Comparison of ENCODE assay signal across 24 mouse cellular contexts in the genomic region with DNA sequence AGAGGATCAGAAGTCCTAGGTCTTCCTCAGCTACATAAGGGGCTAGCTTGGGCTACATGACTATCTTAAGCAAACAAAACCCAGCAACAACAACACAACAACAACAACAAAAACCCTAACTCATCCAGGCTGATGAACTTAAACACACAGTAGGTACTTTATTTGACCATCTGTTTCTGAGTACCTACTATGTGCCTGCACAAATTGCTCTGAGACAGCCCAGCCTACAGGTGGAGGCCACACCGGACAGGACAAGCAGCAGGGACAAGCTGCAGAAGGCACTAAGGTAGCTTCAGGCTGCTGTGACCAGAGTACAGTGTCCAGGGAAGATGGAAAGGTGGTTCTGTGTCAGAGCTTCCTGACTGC. TPM values are rescaled to one million over a fixed set of nuclear protein-coding genes. Genes with fewer than 3 reads are reported as not detected.
A peak's percentile ranks its signal among the peaks of the same experiment; 100 is the strongest.
DNase-seq lines count a peak whose midpoint lies in the region; TF ChIP-seq lines count a peak whose summit lies in the region.
"Had no signal": no experiment of that assay in that cellular context is flagged by ENCODE, and none has a peak within 500 bp of the region (broad histone marks: within the 10 kb centered on the region; RNA-seq: fewer than 3 reads in every experiment).

No protein-coding gene starts in this region.

- no peak for TF ChIP-seq RAD21 in MEL (IDR thresholded peaks at IDR 0.05; ENCODE audit: low read depth, low read length)

- intact Hi-C loops in left cerebral cortex, adult 2 months (cut with DNase I): no loop called here
- intact Hi-C loops in left cerebral cortex, postnatal 25 days (cut with DNase I): no loop called here

- H3K27ac ChIP-seq in left cerebral cortex, adult 2 months: 0 out of 2 replicates have a peak overlapping the region, but pooled peaks have one; percentile 19
- H3K27ac ChIP-seq in MEL (ENCODE audit: control insufficient read depth, low read depth, low read length): no peak overlapping the region
- peak overlapping the region; percentile 71 for H3K27ac ChIP-seq in brown adipose tissue, adult 24 weeks (replicated peaks; ENCODE audit: low read depth, low read length)
- H3K27ac ChIP-seq in embryonic facial prominence, embryonic 10.5 days (replicated peaks): no peak overlapping the region
- H3K27ac ChIP-seq: heart, embryonic 10.5 days; heart, embryonic 13.5 days; hindbrain, embryonic 14.5 days; hindbrain, postnatal 0 days had no signal

- no peak for TF ChIP-seq CTCF in left cerebral cortex, adult 2 months (IDR thresholded peaks at IDR 0.05)
- no peak for TF ChIP-seq CTCF in MEL (IDR thresholded peaks at IDR 0.05 in 2 of 3, conservative IDR thresholded peaks at IDR 0.05 in 1 of 3; ENCODE audit: control insufficient read depth in 1 of 3, insufficient read depth in 1 of 3, low read depth in 2 of 3, low read length in 3 of 3, poor library complexity in 1 of 3, severe bottlenecking in 1 of 3)

- H3K36me3 ChIP-seq in MEL (ENCODE audit: control insufficient read depth in 1 of 2, insufficient read depth in 2 of 2, low read length in 2 of 2): peaks cover 0 to 2% of the 10 kb centered on the region in 2 experiments; a peak in 2 of 4 replicates
- peaks cover 20% of the 10 kb centered on the region for H3K36me3 ChIP-seq in embryonic facial prominence, embryonic 10.5 days (replicated peaks)

- no peak overlapping the region for H3K4me3 ChIP-seq in left cerebral cortex, adult 2 months
- H3K4me3 ChIP-seq in MEL (ENCODE audit: control insufficient read depth in 1 of 2, insufficient read depth in 1 of 2, low read depth in 2 of 2, low read length in 2 of 2): no peak overlapping the region
- H3K4me3 ChIP-seq in brown adipose tissue, adult 24 weeks (ENCODE audit: insufficient read depth, low read depth, low read length): no peak overlapping the region
- no peak overlapping the region for H3K4me3 ChIP-seq in embryonic facial prominence, embryonic 10.5 days
- H3K4me3 ChIP-seq: heart, adult 2 months; heart, embryonic 10.5 days; heart, embryonic 13.5 days had no signal

- no peak for DNase-seq in left cerebral cortex, adult 2 months (ENCODE audit: extremely low spot score in 1 of 2, low spot score in 2 of 2)
- DNase-seq in left cerebral cortex, postnatal 25 days (ENCODE audit: low spot score in 2 of 2): no peak
- no peak for DNase-seq in MEL (ENCODE audit: low read depth, low spot score)
- no peak for DNase-seq in right cerebral cortex, postnatal 14 days
- no peak for DNase-seq in embryonic facial prominence, embryonic 10.5 days (ENCODE audit: low spot score)
- DNase-seq: adrenal gland, postnatal 10 days; adrenal gland, postnatal 36 days; cerebellum, adult 11-12 months; cerebellum, adult 8-10 months; cerebellum, postnatal 10 days; cerebellum, postnatal 36 days; embryo, embryonic 11 days; forebrain, postnatal 0 days; gastrocnemius, postnatal 10 days; gastrocnemius, postnatal 36 days; heart, adult 2 months; heart, postnatal 14 days; heart, postnatal 4 days had no signal

- no peak for TF ChIP-seq POLR2A in MEL (IDR thresholded peaks at IDR 0.05; ENCODE audit: control insufficient read depth in 1 of 2, insufficient read depth in 1 of 2, low read depth in 1 of 2, low read length in 2 of 2, poor library complexity in 1 of 2)

- TF ChIP-seq EP300 in MEL (IDR thresholded peaks at IDR 0.05; ENCODE audit: low read depth in 1 of 2, low read length in 2 of 2): no peak

- H3K27me3 ChIP-seq in MEL (ENCODE audit: control insufficient read depth in 1 of 2, insufficient read depth in 2 of 2, low read length in 2 of 2): no peaks in the 10 kb centered on the region
- no peaks in the 10 kb centered on the region for H3K27me3 ChIP-seq in embryonic facial prominence, embryonic 10.5 days (replicated peaks; ENCODE audit: low read depth, poor library complexity, severe bottlenecking)
- H3K27me3 ChIP-seq: Patski had no signal

- H3K9me3 ChIP-seq in MEL (replicated peaks; ENCODE audit: insufficient read depth, low read length): no peaks in the 10 kb centered on the region
- H3K9me3 ChIP-seq in embryonic facial prominence, embryonic 10.5 days: no peaks in the 10 kb centered on the region
- H3K9me3 ChIP-seq: heart, embryonic 10.5 days; heart, embryonic 13.5 days had no signal

- no peaks in the 10 kb centered on the region for H3K4me1 ChIP-seq in MEL (ENCODE audit: control insufficient read depth in 1 of 2, insufficient read depth in 2 of 2, low read length in 2 of 2)
- H3K4me1 ChIP-seq in brown adipose tissue, adult 24 weeks (ENCODE audit: control insufficient read depth, insufficient read depth, insufficient read length, low read length): peaks cover 19% of the 10 kb centered on the region
- peaks cover 17% of the 10 kb centered on the region for H3K4me1 ChIP-seq in embryonic facial prominence, embryonic 10.5 days

- H3K79me2 ChIP-seq in MEL (ENCODE audit: control insufficient read depth, insufficient read depth, low read length, poor library complexity): peaks cover 1% of the 10 kb centered on the region; the same call in 1 of the 2 replicates

- WGBS in embryonic facial prominence, embryonic 10.5 days: 93% methylated on average over 1 of the region's 1 CpGs

- no peak overlapping the region for H3K9ac ChIP-seq in MEL (ENCODE audit: control insufficient read depth, low read depth, low read length, poor library complexity, severe bottlenecking)
- H3K9ac ChIP-seq: forebrain, postnatal 0 days; heart, embryonic 13.5 days; hindbrain, embryonic 14.5 days had no signal

TF ChIP-seq in MEL, 35 proteins besides CTCF, POLR2A, EP300 and RAD21:
- TF ChIP-seq ZKSCAN1 (IDR thresholded peaks at IDR 0.05; ENCODE audit: low read depth, low read length) (peak; percentile 97), MAX (IDR thresholded peaks at IDR 0.05; ENCODE audit: low read length) (no peak)

RNA-seq across cellular contexts. Expression of gene Syngr1, which starts 17.9 kb away (rescaled TPM):
- total RNA-seq in left cerebral cortex, adult 2 months (2021): 100 to 1,000 TPM; 429 to 434 TPM
- 100 to 1,000 TPM; 463 to 509 TPM for total RNA-seq in left cerebral cortex, postnatal 25 days (2021)
- 93.7 and 105 TPM in 2 replicates for total RNA-seq in MEL (2012; rRNA removed)
- 100 to 1,000 TPM in 1 of 2 experiments, not detected in 1; 115 TPM for polyA plus RNA-seq in MEL (2012; ENCODE audit: insufficient read depth in 1 of 2, insufficient read length in 2 of 2, low read depth in 1 of 2, low replicate concordance in 2 of 2, missing spikeins in 1 of 2)
- polyA plus RNA-seq in brown adipose tissue, adult 24 weeks (2012; ENCODE audit: insufficient read depth, insufficient read length, missing spikeins): 47.9 and 62.7 TPM in 2 replicates
- polyA plus RNA-seq in embryonic facial prominence, embryonic 10.5 days (2016; fragmentation: Nextera tagmentation; extraction: Ambion mirVana): 5.9 and 7.0 TPM in 2 replicates

RNA-seq across cellular contexts. Expression of gene Rpl3, which starts 18.4 kb away (rescaled TPM):
- total RNA-seq in left cerebral cortex, adult 2 months (2021): 100 to 1,000 TPM; 439 to 468 TPM
- total RNA-seq in left cerebral cortex, postnatal 25 days (2021): 100 to 1,000 TPM; 457 to 461 TPM
- total RNA-seq in MEL (2012; rRNA removed): 1,686 and 1,722 TPM in 2 replicates
- polyA plus RNA-seq in MEL (2012; ENCODE audit: insufficient read depth in 1 of 2, insufficient read length in 2 of 2, low read depth in 1 of 2, low replicate concordance in 2 of 2, missing spikeins in 1 of 2): 1,000 to 10,000 TPM in 1 of 2 experiments, 100 to 1,000 TPM in 1; 543 to 1,096 TPM
- polyA plus RNA-seq in brown adipose tissue, adult 24 weeks (2012; ENCODE audit: insufficient read depth, insufficient read length, missing spikeins): 424 and 522 TPM in 2 replicates
- polyA plus RNA-seq in embryonic facial prominence, embryonic 10.5 days (2016; fragmentation: Nextera tagmentation; extraction: Ambion mirVana): 1,034 and 1,049 TPM in 2 replicates

RNA-seq across cellular contexts. Expression of gene Pdgfb, which starts 58.5 kb away (rescaled TPM):
- 10 to 100 TPM; 32.7 to 41.7 TPM for total RNA-seq in left cerebral cortex, adult 2 months (2021)
- total RNA-seq in left cerebral cortex, postnatal 25 days (2021): 10 to 100 TPM; 34.0 to 36.7 TPM
- total RNA-seq in MEL (2012; rRNA removed): 0.23 and 0.26 TPM in 2 replicates
- polyA plus RNA-seq in MEL (2012; ENCODE audit: insufficient read depth in 1 of 2, insufficient read length in 2 of 2, low read depth in 1 of 2, low replicate concordance in 2 of 2, missing spikeins in 1 of 2): under 1 TPM in 1 of 2 experiments, not detected in 1; 0.72 TPM
- polyA plus RNA-seq in brown adipose tissue, adult 24 weeks (2012; ENCODE audit: insufficient read depth, insufficient read length, missing spikeins): 9.8 and 13.0 TPM in 2 replicates
- 1.4 and 1.6 TPM in 2 replicates for polyA plus RNA-seq in embryonic facial prominence, embryonic 10.5 days (2016; fragmentation: Nextera tagmentation; extraction: Ambion mirVana)

RNA-seq across cellular contexts. Expression of gene Tab1, which starts 59.7 kb away (rescaled TPM):
- total RNA-seq in left cerebral cortex, adult 2 months (2021): 10 to 100 TPM; 23.7 to 26.4 TPM
- 10 to 100 TPM; 22.3 to 28.6 TPM for total RNA-seq in left cerebral cortex, postnatal 25 days (2021)
- 18.2 and 23.3 TPM in 2 replicates for total RNA-seq in MEL (2012; rRNA removed)
- 10 to 100 TPM in 1 of 2 experiments, not detected in 1; 31.1 TPM for polyA plus RNA-seq in MEL (2012; ENCODE audit: insufficient read depth in 1 of 2, insufficient read length in 2 of 2, low read depth in 1 of 2, low replicate concordance in 2 of 2, missing spikeins in 1 of 2)
- 4.8 and 5.7 TPM in 2 replicates for polyA plus RNA-seq in brown adipose tissue, adult 24 weeks (2012; ENCODE audit: insufficient read depth, insufficient read length, missing spikeins)
- 43.3 and 45.3 TPM in 2 replicates for polyA plus RNA-seq in embryonic facial prominence, embryonic 10.5 days (2016; fragmentation: Nextera tagmentation; extraction: Ambion mirVana)

Comparison
In these comparisons a context has a peak if more than half of its experiments do, and no peak if none do; other contexts are left out.
1. H3K27ac ChIP-seq: peak in left cerebral cortex, adult 2 months (single experiment) and brown adipose tissue, adult 24 weeks (single experiment); none in MEL (single experiment) and embryonic facial prominence, embryonic 10.5 days (single experiment).
2. RNA of gene Pdgfb, which starts 58.5 kb away (total RNA-seq): 32.7 to 41.7 TPM in left cerebral cortex, adult 2 months and 34.0 to 36.7 TPM in left cerebral cortex, postnatal 25 days; 0.23 to 0.26 TPM in MEL; every median in the first group is over 10 times any median in the second.